In genomic region chr11:12346486-12346885, GRCm38 (mm10) we compare ENCODE assay signal across 25 mouse cellular contexts.
"Had no signal": no experiment of that assay in that cellular context is flagged by ENCODE, and none has a peak within 500 bp of the region (broad histone marks: within the 10 kb centered on the region; RNA-seq: fewer than 3 reads in every experiment).

No protein-coding gene starts in this region.

- H3K36me3 ChIP-seq: heart, embryonic 10.5 days; heart, embryonic 12.5 days; hindbrain, embryonic 13.5 days; kidney, embryonic 15.5 days; limb, embryonic 13.5 days; limb, embryonic 15.5 days; liver, embryonic 13.5 days had no signal

- DNase-seq: gastrocnemius, adult 2 months; gastrocnemius, postnatal 10 days; gastrocnemius, postnatal 25 days; heart, adult 18-20 months; heart, postnatal 14 days; kidney, adult 11 months; kidney, adult 2 months; kidney, adult 9 months; kidney, postnatal 14 days; kidney, postnatal 36 days; layer of hippocampus, adult 9-11 months; layer of hippocampus, postnatal 36 days; left cerebral cortex, postnatal 4 days; liver, embryonic 13.5 days had no signal

- H3K27me3 ChIP-seq: heart, embryonic 12.5 days; hindbrain, embryonic 13.5 days; hindbrain, embryonic 15.5 days; kidney, embryonic 15.5 days; limb, embryonic 13.5 days; limb, embryonic 15.5 days; liver, embryonic 13.5 days had no signal

- H3K4me3 ChIP-seq: gastrocnemius, adult 2 months; heart, embryonic 10.5 days; heart, embryonic 12.5 days; hindbrain, embryonic 13.5 days; hindbrain, embryonic 15.5 days; kidney, embryonic 15.5 days; limb, embryonic 13.5 days; limb, embryonic 15.5 days; liver, embryonic 13.5 days had no signal

- H3K9me3 ChIP-seq: heart, embryonic 10.5 days; heart, embryonic 12.5 days; hindbrain, embryonic 13.5 days; hindbrain, embryonic 15.5 days; kidney, embryonic 15.5 days; limb, embryonic 13.5 days; limb, embryonic 15.5 days; liver, embryonic 13.5 days had no signal

- H3K4me2 ChIP-seq: heart, embryonic 12.5 days; hindbrain, embryonic 13.5 days; hindbrain, embryonic 15.5 days; kidney, embryonic 15.5 days; limb, embryonic 13.5 days; limb, embryonic 15.5 days; liver, embryonic 13.5 days had no signal

- H3K4me1 ChIP-seq: heart, embryonic 10.5 days; hindbrain, embryonic 13.5 days; hindbrain, embryonic 15.5 days; limb, embryonic 13.5 days; liver, embryonic 13.5 days had no signal

- H3K27ac ChIP-seq: gastrocnemius, adult 2 months; heart, embryonic 10.5 days; hindbrain, embryonic 13.5 days; hindbrain, embryonic 15.5 days; hindbrain, postnatal 0 days; kidney, embryonic 15.5 days; kidney, postnatal 0 days; limb, embryonic 13.5 days; limb, embryonic 15.5 days; liver, embryonic 13.5 days had no signal

- ATAC-seq: forebrain, embryonic 16.5 days; hindbrain, postnatal 0 days; intestine, embryonic 16.5 days had no signal

- H3K9ac ChIP-seq: heart, embryonic 12.5 days; hindbrain, embryonic 13.5 days; hindbrain, embryonic 15.5 days; kidney, embryonic 15.5 days; limb, embryonic 13.5 days; limb, embryonic 15.5 days; liver, embryonic 13.5 days had no signal
